Mouse (Mus musculus) adrenal gland, adult 8-10 months (tissue): ENCODE results near the gene Rab11fip4. TPM values are rescaled to one million over a fixed set of nuclear protein-coding genes. Genes with fewer than 3 reads are reported as not detected.

Experiments used
- DNase-seq: peaks from one replicate; pipeline ENCODE4 v3.0.0; 2022
- total RNA-seq, 4 experiments: library from RNA; stranded (reverse); gene quantifications; 2 replicates each; pipeline ENCODE4 v1.2.4; 2022

Rab11fip4 gene
- total RNA-seq = 10 to 100 TPM in 2 of 4 experiments, 1 to 10 TPM in 2; 4.7 to 20.6 (median 10.4) TPM

DNA sequence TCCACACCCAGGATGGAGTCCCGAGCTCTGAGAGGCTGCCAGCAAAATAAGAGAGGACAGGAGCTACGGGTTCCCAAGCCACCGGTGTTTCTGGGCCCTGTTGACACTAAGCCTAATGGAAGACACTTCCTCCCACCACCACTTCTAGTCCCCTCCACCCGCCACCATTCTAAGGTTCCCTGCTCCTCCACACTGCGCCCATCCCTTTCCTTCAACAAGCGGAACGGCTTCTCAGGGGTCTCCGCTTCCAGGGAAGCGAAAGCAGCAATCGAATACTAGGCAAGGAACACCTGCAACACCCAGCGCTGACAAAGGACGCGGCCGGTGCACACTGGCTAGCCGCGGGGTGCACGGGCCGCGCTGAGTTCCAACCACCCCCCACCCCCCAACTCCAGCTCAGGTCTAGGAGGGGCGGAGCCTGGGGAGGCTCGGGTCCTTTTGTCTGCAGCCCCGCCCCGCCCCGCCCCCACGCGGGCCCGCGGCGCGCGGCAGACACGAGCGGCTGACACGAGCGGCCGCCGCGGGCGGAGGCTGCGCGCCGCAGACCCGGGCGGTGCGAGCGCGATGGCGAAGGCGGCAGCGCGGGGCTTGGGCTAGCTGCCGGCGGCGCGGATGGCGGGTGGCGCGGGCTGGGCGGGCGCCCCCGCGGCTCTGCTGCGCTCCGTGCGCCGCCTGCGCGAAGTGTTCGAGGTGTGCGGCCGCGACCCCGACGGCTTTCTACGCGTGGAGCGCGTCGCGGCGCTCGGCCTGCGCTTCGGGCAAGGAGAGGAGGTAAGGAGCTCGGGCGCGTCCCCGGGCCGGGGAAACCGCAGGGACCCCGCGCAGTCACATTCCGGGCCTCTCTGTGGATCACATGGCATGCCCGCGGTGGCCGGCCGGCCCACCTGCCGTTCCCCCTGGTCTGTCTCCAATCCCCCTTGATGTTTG lies at the start of gene Rab11fip4:
Rab11fip4 (plus strand) TSS at position 549 of the 927 bp plus-strand sequence.
- DNase-seq = no peak

- peak; percentile 15 for DNase-seq
Observed at GRCm38 (mm10) chr11:79552622-79553021, 38.4 kb upstream of the Rab11fip4 start.

DNA sequence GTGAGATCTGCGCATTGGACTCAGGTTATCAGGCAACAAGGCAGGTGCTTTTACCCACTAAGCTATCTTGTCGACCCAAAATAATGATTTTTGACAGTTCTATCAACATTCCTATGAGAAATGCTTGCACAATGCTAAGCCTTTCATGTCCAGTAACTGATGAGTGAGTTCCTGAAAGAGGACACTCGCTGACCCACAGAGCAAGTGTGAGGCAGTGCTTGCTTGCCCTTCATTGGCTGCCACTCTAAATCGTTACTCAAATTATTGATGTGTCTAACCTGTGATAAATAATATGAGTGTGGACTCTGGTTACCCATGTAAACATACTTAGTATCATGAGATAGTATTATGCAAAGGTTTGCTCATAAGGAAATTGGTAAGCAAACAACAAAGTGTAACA lies 30.5 kb upstream of the Rab11fip4 start:
- DNase-seq = no peak

- no peak for DNase-seq
Observed at GRCm38 (mm10) chr11:79563493-79563892, 27.5 kb upstream of the Rab11fip4 start.

DNA sequence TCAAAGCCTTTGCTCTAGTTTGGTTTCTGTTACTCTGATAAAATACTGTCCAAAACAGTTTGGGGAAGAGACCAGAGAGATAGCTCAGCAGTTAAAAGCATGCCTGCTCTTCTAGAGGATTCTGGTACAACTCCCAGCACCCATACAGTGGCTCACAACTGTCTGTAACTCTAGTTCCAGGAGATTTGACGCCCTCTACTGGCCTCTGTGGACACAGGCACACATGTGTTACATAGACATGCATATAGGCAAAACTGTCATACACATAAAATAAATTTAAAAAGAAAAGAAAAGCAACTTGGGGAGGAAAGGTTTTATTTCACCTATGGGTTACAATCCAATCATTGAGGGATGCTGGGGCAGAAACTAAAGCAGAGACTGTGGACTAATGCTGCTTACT lies 24.1 kb upstream of the Rab11fip4 start:
- no peak for DNase-seq

- no peak for DNase-seq
Observed at GRCm38 (mm10) chr11:79568197-79568911, 22.7 kb upstream of the Rab11fip4 start.

- DNase-seq = no peak
Observed at GRCm38 (mm10) chr11:79570319-79570718, 20.7 kb upstream of the Rab11fip4 start.

DNA sequence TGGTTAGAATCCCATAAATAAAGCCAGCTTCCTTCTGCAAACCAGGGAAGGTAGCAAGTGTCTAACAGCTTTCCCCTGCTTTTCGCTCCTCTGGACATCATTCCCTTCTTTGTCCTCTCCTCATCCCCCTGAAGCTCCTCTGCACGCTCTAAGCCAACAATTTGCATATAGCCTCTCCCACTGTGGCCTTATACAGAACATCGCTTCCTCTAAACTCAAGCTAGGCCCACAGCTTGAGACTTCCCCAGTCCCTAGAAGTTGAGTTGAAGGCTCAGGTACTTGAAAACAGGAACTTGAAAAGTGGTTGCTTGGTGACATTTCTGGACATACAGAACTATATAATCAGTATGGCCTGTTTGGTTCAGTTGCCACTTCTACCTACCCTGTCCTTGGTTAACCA lies 17.2 kb upstream of the Rab11fip4 start:
- DNase-seq = no peak

DNA sequence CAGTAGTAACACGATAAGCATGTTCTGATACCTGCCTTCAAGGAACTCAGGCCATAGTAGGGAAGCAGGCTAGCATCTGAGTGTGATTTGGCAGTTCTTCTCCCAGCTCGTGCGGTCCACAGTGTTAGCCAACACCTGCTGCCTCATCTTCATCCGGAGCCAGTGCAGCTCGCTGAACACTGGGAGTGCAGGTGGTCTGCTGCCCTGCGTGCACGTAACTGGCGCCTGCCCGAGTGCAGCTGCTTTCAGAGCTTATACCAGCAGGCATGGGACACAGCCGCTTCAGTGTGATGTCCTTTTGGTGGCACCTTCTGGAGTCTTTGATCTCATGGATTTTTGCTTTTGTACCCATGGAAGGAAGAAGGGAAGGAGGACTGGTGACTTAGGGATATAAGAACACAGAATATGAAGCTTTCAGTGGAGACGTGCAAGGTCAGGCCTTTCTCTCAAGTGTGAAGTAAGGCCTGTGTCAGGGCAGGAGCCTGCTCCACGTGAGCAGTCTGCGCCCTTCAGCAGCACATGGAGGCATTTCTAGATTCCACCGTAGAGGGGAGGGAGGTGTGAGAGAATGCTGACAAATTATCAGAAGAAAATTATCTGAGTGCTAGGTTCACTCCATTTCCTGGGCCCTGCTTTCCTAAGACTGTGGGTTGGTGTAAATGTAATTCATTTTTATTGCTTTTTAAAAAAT lies 15.5 kb upstream of the Rab11fip4 start:
- no peak for DNase-seq

DNA sequence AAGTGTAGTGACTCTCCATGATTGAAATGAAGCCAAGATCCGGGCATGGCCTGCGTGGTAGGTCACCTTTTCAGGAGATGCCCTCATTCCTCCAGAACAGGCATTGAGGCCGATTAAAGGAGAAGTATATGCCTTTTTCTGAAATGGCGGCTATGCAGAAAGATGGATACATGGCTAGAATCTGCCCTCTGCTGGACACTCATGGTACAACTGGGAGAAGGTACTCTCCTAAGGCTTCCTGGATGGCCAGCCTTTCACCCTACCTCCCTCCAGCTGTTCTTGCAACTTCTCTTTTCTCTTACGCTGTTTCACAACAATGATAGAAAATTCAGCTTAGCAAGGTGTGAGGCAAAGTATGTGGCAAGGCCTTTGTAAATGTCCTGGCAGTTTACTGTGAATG lies 13.3 kb upstream of the Rab11fip4 start:
- peak; percentile 41 for DNase-seq

DNA sequence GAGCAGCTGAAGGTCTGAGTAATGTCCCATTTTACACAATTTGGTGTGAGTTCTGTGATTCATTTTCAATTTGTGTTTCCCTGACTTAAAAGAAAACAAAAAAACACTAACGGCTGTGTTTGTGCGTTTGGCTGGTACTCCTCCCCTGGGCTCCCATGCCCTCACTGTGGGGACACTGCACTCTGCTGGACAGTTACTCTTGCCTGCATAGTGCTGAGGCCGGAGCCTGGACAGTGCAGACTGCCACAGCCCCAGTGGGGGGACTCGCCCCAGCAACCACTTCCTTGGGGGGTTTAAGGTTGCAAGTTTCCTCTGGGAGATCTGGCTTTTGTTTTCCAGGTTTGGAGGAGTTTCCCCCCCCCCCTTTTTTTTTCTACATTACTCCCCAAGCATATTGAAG lies 10.4 kb upstream of the Rab11fip4 start:
- no peak for DNase-seq

GRCm38 (mm10) chr11:79581257-79581656 lies 9.8 kb upstream of the Rab11fip4 start:
- no peak for DNase-seq

DNA sequence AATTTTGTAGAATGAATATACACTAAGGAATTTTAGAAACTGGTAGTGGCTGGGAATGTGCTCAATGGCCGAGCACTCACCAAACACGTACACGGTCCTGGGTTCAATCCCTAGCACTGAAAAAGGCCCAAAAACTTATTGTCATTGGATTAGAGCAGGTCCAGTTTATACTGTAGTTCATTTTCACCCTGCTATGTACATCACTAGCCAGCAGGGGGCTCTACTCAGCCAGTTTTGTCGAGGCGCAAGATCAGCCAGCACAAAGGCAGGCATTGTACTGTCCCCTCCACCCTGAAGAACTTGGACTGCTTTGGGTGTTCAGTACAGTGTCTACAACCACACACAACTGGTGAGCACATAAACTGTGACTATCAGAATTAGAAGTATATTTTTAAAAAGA lies 6.8 kb upstream of the Rab11fip4 start:
- peak; percentile 21 for DNase-seq

GRCm38 (mm10) chr11:79589317-79590075 lies 1.5 kb upstream of the Rab11fip4 start:
- DNase-seq = no peak

- no peak for DNase-seq
Observed at GRCm38 (mm10) chr11:79591591-79591975, 571 bp downstream of the Rab11fip4 start.

DNA sequence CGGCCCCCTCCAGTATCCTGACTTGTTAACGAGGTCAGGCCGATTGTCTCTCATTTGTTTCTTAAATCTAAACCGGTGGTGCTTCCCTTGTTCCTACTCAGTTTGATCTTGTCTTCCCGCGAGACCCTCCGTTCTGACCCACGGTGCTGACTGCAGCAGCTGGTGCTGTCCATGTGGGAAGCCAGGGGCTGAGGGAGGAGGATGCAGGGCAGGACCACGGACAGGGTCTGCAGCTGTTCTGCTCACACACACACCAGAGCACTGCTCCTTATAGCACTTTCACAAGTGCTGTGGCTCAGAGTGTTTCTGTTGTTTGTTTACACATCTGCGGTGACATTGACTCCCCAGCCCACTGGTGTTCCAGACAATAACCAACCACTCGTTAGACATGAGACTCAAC lies 2.5 kb downstream of the Rab11fip4 start:
- no peak for DNase-seq

DNA sequence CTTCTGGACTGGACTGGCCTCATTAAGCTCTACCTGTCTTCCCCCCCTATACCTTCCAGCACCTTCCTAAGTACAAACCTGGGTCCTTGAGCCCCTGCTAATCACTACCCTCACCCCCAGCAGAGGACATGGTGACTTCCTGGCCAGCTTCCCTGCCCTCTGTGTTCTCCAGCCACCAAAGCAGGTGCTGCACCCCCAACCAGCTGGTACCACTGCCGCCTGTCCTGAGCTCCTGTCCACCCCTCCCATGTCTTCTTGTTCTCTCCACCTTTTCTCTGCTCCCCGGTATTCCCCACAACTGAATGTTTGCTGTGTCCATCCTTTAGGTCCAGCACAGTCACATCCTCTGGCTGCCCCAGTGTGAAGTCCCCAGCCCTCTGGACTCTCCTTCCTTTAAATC lies 19.4 kb downstream of the Rab11fip4 start:
- DNase-seq = no peak

GRCm38 (mm10) chr11:79611011-79611666 lies 20.1 kb downstream of the Rab11fip4 start:
- DNase-seq = no peak

DNA sequence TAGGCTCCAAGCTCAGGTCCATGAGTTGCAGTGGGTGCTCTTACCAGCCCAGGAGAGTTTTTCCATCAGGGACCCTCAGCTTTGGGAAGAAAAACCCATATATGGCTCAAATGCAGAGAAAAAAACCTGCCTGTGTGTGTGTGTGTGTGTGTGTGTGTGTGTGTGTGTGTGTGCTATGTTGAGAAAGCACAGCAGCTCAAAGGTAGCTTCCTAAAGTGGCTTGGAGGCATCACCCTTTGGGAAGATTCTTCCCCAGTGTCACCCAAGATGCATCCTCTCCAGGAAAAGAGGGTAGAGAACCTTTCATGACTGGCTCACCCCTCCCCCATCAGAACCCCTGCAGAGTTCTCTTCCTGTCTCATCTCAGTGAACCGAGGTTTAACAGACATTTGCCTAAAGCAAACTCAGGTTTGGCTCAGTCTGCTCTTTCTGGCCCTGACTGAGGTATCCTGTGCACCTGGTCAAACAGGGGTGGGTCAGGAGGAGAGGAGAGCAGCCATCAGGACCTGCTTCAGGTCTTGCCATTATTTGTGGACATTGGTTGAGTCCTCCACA lies 21.1 kb downstream of the Rab11fip4 start:
- DNase-seq = no peak

GRCm38 (mm10) chr11:79613084-79613483 lies 22.1 kb downstream of the Rab11fip4 start:
- DNase-seq = no peak

DNA sequence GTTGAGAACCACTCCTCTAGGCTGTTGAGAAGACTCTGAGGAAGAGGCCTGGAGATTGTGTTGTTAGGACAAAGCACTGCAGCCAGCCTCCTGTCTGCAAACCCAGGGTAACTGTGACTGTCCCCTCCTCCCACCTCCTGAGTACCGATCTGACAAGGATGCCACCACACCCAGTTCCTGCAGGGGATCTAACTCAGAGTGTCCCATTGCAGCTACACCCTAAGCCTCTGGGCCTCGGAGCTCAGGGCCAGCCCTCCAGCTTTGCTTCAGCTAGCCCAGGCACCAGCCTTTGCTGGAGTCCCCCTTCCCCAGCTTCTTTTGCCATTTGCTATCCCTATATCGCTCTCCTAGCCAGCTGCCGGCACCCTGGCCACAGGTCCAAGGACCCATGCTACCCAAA lies 22.7 kb downstream of the Rab11fip4 start:
- DNase-seq = no peak
